ENCODE assay signal across 18 mouse cellular contexts in the genomic region with DNA sequence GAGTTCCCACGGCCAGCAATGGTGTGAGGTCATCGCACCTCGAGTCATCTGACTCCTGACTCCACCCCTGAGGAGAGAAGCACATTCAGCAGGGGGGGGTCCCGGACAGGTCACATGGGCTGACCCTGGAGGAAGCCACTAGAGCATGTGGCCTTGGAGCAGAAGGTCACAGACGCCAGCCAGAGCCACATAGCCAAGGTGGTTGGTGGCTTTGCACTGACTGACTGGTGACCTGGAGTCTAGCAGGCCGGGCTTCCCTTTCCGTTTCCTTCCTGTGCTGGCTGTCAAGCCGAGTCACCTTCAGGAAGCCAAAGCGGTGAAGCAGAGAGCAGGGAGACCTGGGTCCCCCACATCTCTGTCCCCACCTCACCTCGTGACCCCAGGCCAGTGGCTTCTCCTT. TPM values are rescaled to one million over a fixed set of nuclear protein-coding genes. Genes with fewer than 3 reads are reported as not detected.
DNase-seq lines count a peak whose midpoint lies in the region; ATAC-seq and TF ChIP-seq lines count a peak whose summit lies in the region.
"Had no signal": no experiment of that assay in that cellular context is flagged by ENCODE, and none has a peak within 500 bp of the region (broad histone marks: within the 10 kb centered on the region; RNA-seq: fewer than 3 reads in every experiment).

No protein-coding gene starts in this region.

- TF ChIP-seq CTCF in kidney, postnatal 0 days (IDR thresholded peaks at IDR 0.05; ENCODE audit: low read depth): no peak
- no peak for TF ChIP-seq CTCF in lung, adult 2 months (IDR thresholded peaks at IDR 0.05; ENCODE audit: insufficient read depth, low read length)

- no peaks in the 10 kb centered on the region for H3K27me3 ChIP-seq in kidney, embryonic 15.5 days
- H3K27me3 ChIP-seq in kidney, postnatal 0 days (ENCODE audit: insufficient read depth, low read length): no peaks in the 10 kb centered on the region
- no peaks in the 10 kb centered on the region for H3K27me3 ChIP-seq in splenic B cell, adult 2 months (ENCODE audit: control insufficient read depth, insufficient read depth, low read length, poor library complexity, severe bottlenecking)
- H3K27me3 ChIP-seq: embryonic facial prominence, embryonic 15.5 days; midbrain, embryonic 12.5 days; neural tube, embryonic 12.5 days had no signal

- whole genome bisulfite sequencing in kidney, embryonic 15.5 days: 48% methylated on average over 10 of the region's 10 CpGs
- 56% methylated on average over 10 of the region's 10 CpGs for WGBS in kidney, postnatal 0 days
- WGBS in lung, adult 2 months: 49% methylated on average over 10 of the region's 10 CpGs

- no peaks in the 10 kb centered on the region for H3K9me3 ChIP-seq in kidney, embryonic 15.5 days (replicated peaks)
- H3K9me3 ChIP-seq in kidney, postnatal 0 days (replicated peaks; ENCODE audit: low read length): no peaks in the 10 kb centered on the region
- H3K9me3 ChIP-seq: embryonic facial prominence, embryonic 15.5 days; midbrain, embryonic 12.5 days; neural tube, embryonic 12.5 days had no signal

- H3K9ac ChIP-seq in kidney, embryonic 15.5 days: no peak overlapping the region
- no peak overlapping the region for H3K9ac ChIP-seq in kidney, postnatal 0 days (ENCODE audit: low read depth, low read length)
- H3K9ac ChIP-seq: embryonic facial prominence, embryonic 15.5 days; midbrain, embryonic 12.5 days; neural tube, embryonic 12.5 days had no signal

- no peak overlapping the region for H3K4me2 ChIP-seq in kidney, embryonic 15.5 days
- no peak overlapping the region for H3K4me2 ChIP-seq in kidney, postnatal 0 days (ENCODE audit: low read length)
- H3K4me2 ChIP-seq: embryonic facial prominence, embryonic 15.5 days; midbrain, embryonic 12.5 days; neural tube, embryonic 12.5 days had no signal

- H3K27ac ChIP-seq in kidney, embryonic 15.5 days: no peak overlapping the region
- no peak overlapping the region for H3K27ac ChIP-seq in kidney, postnatal 0 days
- H3K27ac ChIP-seq: embryonic facial prominence, embryonic 15.5 days; midbrain, embryonic 12.5 days; neural tube, embryonic 12.5 days had no signal

- no peak for TF ChIP-seq POLR2A in lung, adult 2 months (IDR thresholded peaks at IDR 0.05; ENCODE audit: borderline replicate concordance, extremely low read depth, low read depth, low read length)

- no peak overlapping the region for H3K4me3 ChIP-seq in kidney, embryonic 15.5 days (replicated peaks)
- H3K4me3 ChIP-seq in kidney, postnatal 0 days (replicated peaks; ENCODE audit: low read depth, low read length): no peak overlapping the region
- H3K4me3 ChIP-seq in lung, adult 2 months (replicated peaks; ENCODE audit: extremely low read depth, low read depth, low read length): no peak overlapping the region
- H3K4me3 ChIP-seq: embryonic facial prominence, embryonic 15.5 days; midbrain, embryonic 12.5 days; neural tube, embryonic 12.5 days had no signal

- peak; percentile 20 for DNase-seq in kidney, adult 18-20 months
- peak; percentile 49 to 63 for DNase-seq in adrenal gland, postnatal 36 days
- no peak for DNase-seq in kidney, postnatal 0 days (ENCODE audit: low spot score)
- DNase-seq in splenic B cell, adult 2 months (ENCODE audit: low read depth, low spot score): peak; percentile 61
- DNase-seq in layer of hippocampus, adult 8-10 months (ENCODE audit: low spot score in 2 of 2): no peak
- no peak for DNase-seq in lung, adult 2 months
- DNase-seq: cerebellum, adult 9-11 months; right cerebral cortex, adult 18-20 months; thymus, postnatal 36 days had no signal

- ATAC-seq in kidney, embryonic 15.5 days (replicated peaks; ENCODE audit: low FRiP score): no peak
- ATAC-seq in kidney, postnatal 0 days (replicated peaks; ENCODE audit: low FRiP score, low read depth): 0 out of 2 replicates have a peak, but pooled peaks have one; percentile 49
- ATAC-seq: hindbrain, embryonic 16.5 days had no signal

- 0 out of 2 replicates have a peak, but pooled peaks cover 5% of the 10 kb centered on the region for H3K4me1 ChIP-seq in kidney, embryonic 15.5 days
- no peaks in the 10 kb centered on the region for H3K4me1 ChIP-seq in kidney, postnatal 0 days (replicated peaks; ENCODE audit: insufficient read depth, low read length)
- H3K4me1 ChIP-seq in lung, adult 2 months (ENCODE audit: control insufficient read depth, insufficient read depth, low read length): no peaks in the 10 kb centered on the region
- H3K4me1 ChIP-seq: neural tube, embryonic 12.5 days had no signal

- no peaks in the 10 kb centered on the region for H3K36me3 ChIP-seq in kidney, embryonic 15.5 days
- no peaks in the 10 kb centered on the region for H3K36me3 ChIP-seq in kidney, postnatal 0 days (ENCODE audit: insufficient read depth, low read length)
- no peaks in the 10 kb centered on the region for H3K36me3 ChIP-seq in splenic B cell, adult 2 months (ENCODE audit: control insufficient read depth, insufficient read depth, low read length, poor library complexity, severe bottlenecking)
- H3K36me3 ChIP-seq: embryonic facial prominence, embryonic 15.5 days; midbrain, embryonic 12.5 days; neural tube, embryonic 12.5 days had no signal

RNA-seq across cellular contexts. Expression of gene AL607142.1, which starts 53.0 kb away (rescaled TPM):
- not detected in 2 replicates for polyA plus RNA-seq in kidney, embryonic 15.5 days (2015; fragmentation: Nextera tagmentation; extraction: Ambion mirVana)
- total RNA-seq in adrenal gland, postnatal 36 days (2021): not detected
- polyA plus RNA-seq in kidney, postnatal 0 days (2015; fragmentation: Nextera tagmentation; extraction: Ambion mirVana): not detected in 2 replicates
- total RNA-seq in layer of hippocampus, adult 8-10 months (2022): not detected
- not detected in 2 replicates for polyA plus RNA-seq in lung, adult 2 months (2012; rRNA removed)
- total RNA-seq: left cerebral cortex, postnatal 36 days had no signal
- polyA plus RNA-seq: brain, embryonic 14.5 days; embryonic facial prominence, embryonic 15.5 days; gonadal fat pad, adult 2 months; hindbrain, embryonic 16.5 days; liver, embryonic 16.5 days; midbrain, embryonic 12.5 days; neural tube, embryonic 12.5 days had no signal

Comparison
In these comparisons a context has a peak if more than half of its experiments do, and no peak if none do; other contexts are left out.
1. DNase-seq: peak in kidney, adult 18-20 months (single experiment), adrenal gland, postnatal 36 days (2 of 2) and splenic B cell, adult 2 months (single experiment); none in kidney, postnatal 0 days (single experiment), layer of hippocampus, adult 8-10 months (0 of 2) and lung, adult 2 months (single experiment).